In the genomic region with DNA sequence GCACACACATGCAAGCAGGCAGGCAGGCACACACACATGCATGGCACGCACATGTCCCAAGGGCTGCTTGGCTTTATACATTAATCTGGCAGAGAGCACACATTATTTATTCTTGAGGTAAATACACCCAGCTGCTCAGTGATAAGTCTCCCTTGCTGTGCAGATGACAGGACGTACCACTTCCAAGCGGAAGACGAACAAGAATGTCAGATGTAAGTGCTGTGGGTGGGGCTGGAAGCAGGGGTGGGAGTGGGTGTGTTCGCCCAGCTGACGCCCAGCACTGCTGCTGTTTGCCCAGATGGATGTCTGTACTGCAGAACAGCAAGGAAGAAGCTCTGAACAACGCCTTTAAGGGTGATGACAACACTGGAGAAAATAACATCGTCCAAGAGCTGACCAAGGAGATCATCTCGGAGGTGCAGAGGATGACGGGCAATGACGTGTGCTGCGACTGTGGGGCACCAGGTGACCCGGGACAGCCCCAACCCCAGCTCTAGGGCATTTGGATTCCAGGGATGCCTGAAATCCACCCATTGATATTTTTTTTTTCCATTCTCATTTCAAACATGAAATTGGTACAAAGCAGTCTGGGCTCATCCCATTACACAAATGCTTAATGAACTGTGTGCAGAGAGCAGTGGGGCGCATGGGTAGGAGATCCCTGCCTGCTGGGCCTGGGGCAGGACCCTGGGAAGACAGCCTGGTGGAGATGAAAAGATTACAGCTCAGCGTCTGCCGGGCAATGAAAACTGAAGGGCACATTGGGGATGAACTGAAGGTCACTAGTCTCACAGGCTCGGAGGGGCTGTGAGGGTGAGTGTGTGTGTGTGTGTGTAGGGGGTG, we compare ENCODE assay signal across 9 mouse cellular contexts. TPM values are rescaled to one million over a fixed set of nuclear protein-coding genes. Genes with fewer than 3 reads are reported as not detected.
DNase-seq lines count a peak whose midpoint lies in the region; ATAC-seq lines count a peak whose summit lies in the region.
"Had no signal": no experiment of that assay in that cellular context is flagged by ENCODE, and none has a peak within 500 bp of the region (broad histone marks: within the 10 kb centered on the region; RNA-seq: fewer than 3 reads in every experiment).

No protein-coding gene starts in this region.

- no peak overlapping the region for H3K27ac ChIP-seq in embryonic facial prominence, embryonic 15.5 days (replicated peaks)
- H3K27ac ChIP-seq in liver, embryonic 12.5 days, result peak overlapping the region; percentile 54; the same call in 1 of the 2 replicates
- H3K27ac ChIP-seq in midbrain, embryonic 15.5 days, result 0 out of 2 replicates have a peak overlapping the region, but pooled peaks have one; percentile 23

- no peak for ATAC-seq in megakaryocyte, adult 5-6 weeks (ENCODE audit: poor library complexity, severe bottlenecking)
- 0 out of 2 replicates have a peak, but pooled peaks have one; percentile 63 for ATAC-seq in embryonic facial prominence, embryonic 15.5 days (ENCODE audit: insufficient number of reproducible peaks, low FRiP score, low TSS enrichment, low read depth)
- ATAC-seq in liver, embryonic 12.5 days, result peak; percentile 78
- 0 out of 2 replicates have a peak, but pooled peaks have one; percentile 31 for ATAC-seq in midbrain, embryonic 15.5 days (replicated peaks)

- DNase-seq in urinary bladder, adult 2 months (ENCODE audit: low spot score), result no peak
- no peak for DNase-seq in thymus, postnatal 10 days (ENCODE audit: low spot score in 2 of 2)
- no peak for DNase-seq in adrenal gland, postnatal 14 days
- DNase-seq: heart, postnatal 36 days had no signal

- no peak overlapping the region for H3K4me2 ChIP-seq in embryonic facial prominence, embryonic 15.5 days (replicated peaks)
- peak overlapping the region; percentile 42 for H3K4me2 ChIP-seq in liver, embryonic 12.5 days
- no peak overlapping the region for H3K4me2 ChIP-seq in midbrain, embryonic 15.5 days

- H3K36me3 ChIP-seq in megakaryocyte, embryonic 14.5 days (replicated peaks; ENCODE audit: low read length), result peaks cover 65% of the 10 kb centered on the region
- H3K36me3 ChIP-seq in embryonic facial prominence, embryonic 15.5 days, result peaks cover 26% of the 10 kb centered on the region
- peaks cover 8% of the 10 kb centered on the region for H3K36me3 ChIP-seq in liver, embryonic 12.5 days
- peaks cover 20% of the 10 kb centered on the region for H3K36me3 ChIP-seq in midbrain, embryonic 15.5 days (replicated peaks)

- 66% methylated on average over 17 of the region's 17 CpGs for WGBS in embryonic facial prominence, embryonic 15.5 days
- 40% methylated on average over 17 of the region's 17 CpGs for WGBS in liver, embryonic 12.5 days (ENCODE audit: insufficient replicate concordance)
- 67% methylated on average over 17 of the region's 17 CpGs for WGBS in midbrain, embryonic 15.5 days

- no peak overlapping the region for H3K9ac ChIP-seq in embryonic facial prominence, embryonic 15.5 days
- peak overlapping the region; percentile 9; the same call in 1 of the 2 replicates for H3K9ac ChIP-seq in liver, embryonic 12.5 days
- H3K9ac ChIP-seq in midbrain, embryonic 15.5 days, result no peak overlapping the region

- peak overlapping the region; percentile 66 for H3K4me3 ChIP-seq in megakaryocyte, embryonic 14.5 days (replicated peaks)
- H3K4me3 ChIP-seq in embryonic facial prominence, embryonic 15.5 days (replicated peaks), result no peak overlapping the region
- H3K4me3 ChIP-seq in liver, embryonic 12.5 days, result 0 out of 2 replicates have a peak overlapping the region, but pooled peaks have one; percentile 0
- H3K4me3 ChIP-seq in midbrain, embryonic 15.5 days, result no peak overlapping the region

- no peaks in the 10 kb centered on the region for H3K27me3 ChIP-seq in megakaryocyte, embryonic 14.5 days (replicated peaks)
- H3K27me3 ChIP-seq in embryonic facial prominence, embryonic 15.5 days, result no peaks in the 10 kb centered on the region
- H3K27me3 ChIP-seq in liver, embryonic 12.5 days (replicated peaks), result no peaks in the 10 kb centered on the region
- H3K27me3 ChIP-seq in midbrain, embryonic 15.5 days (replicated peaks), result no peaks in the 10 kb centered on the region

- H3K9me3 ChIP-seq in megakaryocyte, embryonic 14.5 days, result no peaks in the 10 kb centered on the region
- no peaks in the 10 kb centered on the region for H3K9me3 ChIP-seq in embryonic facial prominence, embryonic 15.5 days (replicated peaks)
- H3K9me3 ChIP-seq in liver, embryonic 12.5 days (replicated peaks), result no peaks in the 10 kb centered on the region
- no peaks in the 10 kb centered on the region for H3K9me3 ChIP-seq in midbrain, embryonic 15.5 days

- H3K4me1 ChIP-seq in megakaryocyte, embryonic 14.5 days, result peaks cover 96% of the 10 kb centered on the region
- H3K4me1 ChIP-seq in embryonic facial prominence, embryonic 15.5 days, result peaks cover 8% of the 10 kb centered on the region
- H3K4me1 ChIP-seq in liver, embryonic 12.5 days, result peaks cover 44% of the 10 kb centered on the region
- 0 out of 2 replicates have a peak, but pooled peaks cover 4% of the 10 kb centered on the region for H3K4me1 ChIP-seq in midbrain, embryonic 15.5 days

RNA-seq across cellular contexts. Expression of a gene that starts 55.9 kb away (rescaled TPM):
- 2.6 TPM in 1 of 2 replicates, not detected in the other for polyA plus RNA-seq in megakaryocyte, embryonic 14.5 days (2012; ENCODE audit: insufficient read depth, low replicate concordance)
- total RNA-seq in megakaryocyte, adult 5-6 weeks (2015), result 111 and 130 TPM in 2 replicates
- 68.0 and 82.5 TPM in 2 replicates for total RNA-seq in megakaryocyte, adult 5-6 weeks (2017)
- polyA plus RNA-seq in embryonic facial prominence, embryonic 15.5 days (2015; fragmentation: Nextera tagmentation; extraction: Ambion mirVana), result 89.6 and 96.8 TPM in 2 replicates
- polyA plus RNA-seq in liver, embryonic 12.5 days (2016; fragmentation: Nextera tagmentation; extraction: Ambion mirVana), result 68.3 and 72.6 TPM in 2 replicates
- polyA plus RNA-seq in midbrain, embryonic 15.5 days (2015; fragmentation: Nextera tagmentation; extraction: Ambion mirVana), result 94.6 and 101 TPM in 2 replicates
- polyA plus RNA-seq in urinary bladder, adult 2 months (2012; rRNA removed), result 46.1 and 52.6 TPM in 2 replicates
- total RNA-seq in adrenal gland, postnatal 14 days (2021), result 63.3 and 77.7 TPM in 2 replicates

RNA-seq across cellular contexts. Expression of a gene that starts 56.8 kb away (rescaled TPM):
- 4.4 and 19.5 TPM in 2 replicates for polyA plus RNA-seq in megakaryocyte, embryonic 14.5 days (2012; ENCODE audit: insufficient read depth, low replicate concordance)
- 47.5 and 50.9 TPM in 2 replicates for total RNA-seq in megakaryocyte, adult 5-6 weeks (2015)
- 28.6 and 35.0 TPM in 2 replicates for total RNA-seq in megakaryocyte, adult 5-6 weeks (2017)
- 52.6 and 54.2 TPM in 2 replicates for polyA plus RNA-seq in embryonic facial prominence, embryonic 15.5 days (2015; fragmentation: Nextera tagmentation; extraction: Ambion mirVana)
- 27.9 and 30.3 TPM in 2 replicates for polyA plus RNA-seq in liver, embryonic 12.5 days (2016; fragmentation: Nextera tagmentation; extraction: Ambion mirVana)
- 32.5 and 34.0 TPM in 2 replicates for polyA plus RNA-seq in midbrain, embryonic 15.5 days (2015; fragmentation: Nextera tagmentation; extraction: Ambion mirVana)
- 34.5 and 34.6 TPM in 2 replicates for polyA plus RNA-seq in urinary bladder, adult 2 months (2012; rRNA removed)
- 70.1 and 70.4 TPM in 2 replicates for total RNA-seq in adrenal gland, postnatal 14 days (2021)

Comparison
In these comparisons a context has a peak if more than half of its experiments do, and no peak if none do; other contexts are left out.
1. H3K4me3 ChIP-seq: peak in megakaryocyte, embryonic 14.5 days (single experiment) and liver, embryonic 12.5 days (single experiment); none in embryonic facial prominence, embryonic 15.5 days (single experiment) and midbrain, embryonic 15.5 days (single experiment).
2. RNA of a gene that starts 55.9 kb away (polyA plus RNA-seq): 89.6 to 96.8 TPM in embryonic facial prominence, embryonic 15.5 days, 94.6 to 101 TPM in midbrain, embryonic 15.5 days, 68.3 to 72.6 TPM in liver, embryonic 12.5 days and 46.1 to 52.6 TPM in urinary bladder, adult 2 months; 2.6 TPM in megakaryocyte, embryonic 14.5 days; every median in the first group is over 10 times any median in the second.